Mouse (Mus musculus): ENCODE results near the gene Synj2.

- TF ChIP-seq CTCF (IDR thresholded peaks at IDR 0.05; ENCODE audit: borderline replicate concordance, extremely low read depth, insufficient read depth, insufficient read length) (no peak), POLR2A (IDR thresholded peaks at IDR 0.05; ENCODE audit: borderline replicate concordance, extremely low read depth, insufficient read depth, insufficient read length, poor library complexity, severe bottlenecking) (no peak)
Observed at GRCm38 (mm10) chr17:6037507-6037906, 96.4 kb downstream of the Synj2 start.

Measured in brain, embryonic 14.5 days (tissue).